Mouse (Mus musculus): ENCODE data around the gene Bpnt1. TPM values are rescaled to one million over a fixed set of nuclear protein-coding genes. Genes with fewer than 3 reads are reported as not detected.
"Not testable (repeated sequence)": the region's sequence is repeated elsewhere in the genome, so short reads cannot be mapped to it uniquely, and the experiment has no call there.

The Bpnt1 gene
- total and polyA plus RNA-seq, 3 experiments: 3.5 to 13.3 (median 6.1) TPM

DNA sequence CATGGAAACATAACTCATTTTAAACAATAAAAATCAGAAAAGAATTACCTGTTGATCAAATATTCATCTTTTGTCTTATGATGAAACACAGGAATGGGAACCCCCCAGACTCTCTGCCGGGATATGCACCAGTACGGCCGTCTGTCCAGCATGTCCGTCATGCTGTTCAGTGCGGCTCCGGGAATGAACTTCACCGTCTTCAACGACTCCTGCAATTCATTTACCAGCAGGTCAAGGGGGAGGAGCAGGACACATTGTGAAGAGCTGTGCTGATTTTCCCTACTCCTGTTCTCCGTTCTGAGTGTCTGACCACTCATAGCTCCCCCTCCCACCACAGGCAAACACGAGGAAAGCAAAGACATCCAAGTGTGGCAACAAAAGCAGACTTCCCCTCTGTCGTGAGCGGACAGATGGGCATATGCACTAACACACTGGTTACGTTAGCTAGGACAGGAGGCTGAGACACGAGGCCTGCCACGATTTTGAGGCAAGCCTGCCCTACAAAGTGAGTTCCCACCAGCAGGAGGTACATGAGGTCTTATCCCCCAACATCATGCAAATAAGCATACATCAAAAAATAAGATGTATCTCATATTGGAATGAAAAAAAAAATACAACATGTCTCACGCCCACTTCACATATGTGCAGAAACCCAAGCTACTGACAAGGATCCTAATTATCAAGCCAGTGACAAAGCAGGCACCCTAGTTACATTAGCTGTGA, 15.9 kb upstream of the Bpnt1 start:
- no peak for DNase-seq (ENCODE audit: low spot score)
- peaks cover 84% of the 10 kb centered on the region for H3K36me3 ChIP-seq (replicated peaks)
- H3K27me3 ChIP-seq (ENCODE audit: insufficient read depth, low read length): no peaks in the 10 kb centered on the region
- no peaks in the 10 kb centered on the region for H3K9me3 ChIP-seq (replicated peaks)
- TF ChIP-seq POLR2AphosphoS5 (IDR thresholded peaks at IDR 0.05; ENCODE audit: insufficient replicate concordance, low read depth, low read length) (no peak), TAL1 (conservative IDR thresholded peaks at IDR 0.05; ENCODE audit: low read depth, low read length) (no peak), CTCF (IDR thresholded peaks at IDR 0.05; ENCODE audit: low read depth, low read length) (no peak), GATA1 (IDR thresholded peaks at IDR 0.05; ENCODE audit: borderline replicate concordance, low read length) (no peak), GATA2 (IDR thresholded peaks at IDR 0.05; ENCODE audit: borderline replicate concordance, low read depth, low read length) (no peak)
- H3K4me3 ChIP-seq (ENCODE audit: low read depth, low read length): no peak overlapping the region
- H3K4me1 ChIP-seq (ENCODE audit: insufficient read depth, low read depth, low read length): no peaks in the 10 kb centered on the region
- no peak for ATAC-seq (ENCODE audit: extremely low read depth, insufficient number of reproducible peaks, low FRiP score, poor library complexity, severe bottlenecking)

DNA sequence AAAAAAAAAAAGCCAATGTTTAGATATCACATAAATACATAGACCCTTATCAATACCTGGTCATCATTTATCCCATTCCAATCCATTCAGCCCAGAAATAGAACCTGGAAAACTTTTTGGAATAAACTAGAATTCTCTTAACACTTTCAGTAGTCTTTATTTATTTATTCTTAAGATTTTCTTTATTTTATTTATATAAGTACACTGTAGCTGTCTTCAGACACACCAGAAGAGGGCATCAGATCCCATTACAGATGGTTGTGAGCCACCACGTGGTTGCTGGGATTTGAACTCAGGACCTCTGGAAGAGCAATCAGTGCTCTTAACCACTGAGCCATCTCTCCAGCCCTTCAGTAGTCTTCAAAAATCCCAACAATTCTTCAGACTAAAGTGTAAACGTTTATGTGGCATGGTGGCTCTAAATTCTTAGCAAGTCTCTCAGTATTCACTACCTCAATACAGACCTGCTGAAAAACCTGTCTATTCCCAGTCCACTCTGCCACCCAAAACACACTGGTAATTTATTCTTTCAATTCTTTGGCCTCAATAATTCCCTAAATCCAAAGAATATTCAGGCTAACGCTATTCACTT, 4.1 kb upstream of the Bpnt1 start:
- H3K9me3 ChIP-seq (replicated peaks); DNase-seq (ENCODE audit: low spot score); H3K27me3 ChIP-seq (ENCODE audit: insufficient read depth, low read length); H3K4me3 ChIP-seq (ENCODE audit: low read depth, low read length); ATAC-seq (ENCODE audit: extremely low read depth, insufficient number of reproducible peaks, low FRiP score, poor library complexity, severe bottlenecking): not testable (repeated sequence)
- Histone ChIP-seq H3K4me1 (ENCODE audit: insufficient read depth, low read depth, low read length) (peaks cover 24% of the 10 kb centered on the region), H3K36me3 (replicated peaks) (peaks cover 45% of the 10 kb centered on the region)

DNA sequence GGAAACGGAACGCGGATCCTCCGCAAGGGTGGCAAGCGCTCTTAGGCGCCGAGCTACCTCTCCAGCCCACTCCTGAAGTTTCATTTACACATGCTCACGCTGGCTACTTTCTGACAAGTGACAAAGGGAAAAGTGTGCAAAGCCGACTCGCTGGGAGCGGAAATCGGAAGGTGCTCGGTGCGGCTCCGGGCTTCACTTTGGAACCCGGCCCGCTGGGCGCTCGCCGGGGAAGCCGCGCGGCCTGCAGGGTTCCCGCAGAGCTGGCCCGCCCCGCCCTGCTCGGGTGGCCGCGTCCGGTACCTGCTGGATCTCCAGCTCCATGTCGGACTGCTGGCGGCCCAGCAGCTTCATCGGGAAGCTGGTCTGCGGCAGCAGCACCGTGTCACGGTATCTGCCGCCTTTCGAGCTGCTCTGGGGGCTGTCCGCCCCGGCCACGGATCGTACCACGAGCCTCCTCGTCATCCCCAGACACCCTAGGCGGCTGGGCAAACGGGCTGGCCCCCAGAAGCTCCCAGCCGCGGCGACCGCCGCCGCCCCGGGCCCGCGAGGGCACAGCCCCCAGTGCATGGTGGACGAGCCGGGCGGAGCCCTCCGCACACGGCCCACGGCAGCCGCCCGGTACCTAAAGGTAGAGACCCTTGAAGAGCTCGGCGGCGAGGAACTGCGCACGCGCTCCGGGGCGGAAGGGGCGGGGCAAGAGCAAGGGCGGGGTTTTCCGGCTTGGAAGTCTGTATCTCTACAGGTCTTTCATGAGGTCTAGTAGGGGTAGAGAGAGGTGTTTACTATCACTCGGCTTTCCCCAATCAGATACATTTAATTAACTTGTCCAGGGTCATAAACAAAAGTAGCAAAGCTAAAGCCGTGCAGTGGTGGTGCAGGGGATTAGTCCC, 3.0 kb upstream of the Bpnt1 start, which contains the start of gene Iars2:
TSS of gene Iars2 (minus strand) at position 676 of the 890 bp plus-strand sequence.
- peak; percentile 93 for DNase-seq (ENCODE audit: low spot score)
- no peak for TF ChIP-seq GATA1 (IDR thresholded peaks at IDR 0.05; ENCODE audit: borderline replicate concordance, low read length)
- TF ChIP-seq TAL1 (conservative IDR thresholded peaks at IDR 0.05; ENCODE audit: low read depth, low read length): no peak
- TF ChIP-seq CTCF (IDR thresholded peaks at IDR 0.05; ENCODE audit: low read depth, low read length): no peak
- no peak for TF ChIP-seq GATA2 (IDR thresholded peaks at IDR 0.05; ENCODE audit: borderline replicate concordance, low read depth, low read length)
- no peak for TF ChIP-seq POLR2AphosphoS5 (IDR thresholded peaks at IDR 0.05; ENCODE audit: insufficient replicate concordance, low read depth, low read length)
- Histone ChIP-seq H3K4me1 (ENCODE audit: insufficient read depth, low read depth, low read length) (peaks cover 34% of the 10 kb centered on the region), H3K36me3 (replicated peaks) (peaks cover 34% of the 10 kb centered on the region), H3K9me3 (replicated peaks) (no peaks in the 10 kb centered on the region), H3K4me3 (ENCODE audit: low read depth, low read length) (peak within 1 kb of the TSS; percentile 99), H3K27me3 (ENCODE audit: insufficient read depth, low read length) (no peaks in the 10 kb centered on the region)
- peak; percentile 73 for ATAC-seq (ENCODE audit: extremely low read depth, insufficient number of reproducible peaks, low FRiP score, poor library complexity, severe bottlenecking)

DNA sequence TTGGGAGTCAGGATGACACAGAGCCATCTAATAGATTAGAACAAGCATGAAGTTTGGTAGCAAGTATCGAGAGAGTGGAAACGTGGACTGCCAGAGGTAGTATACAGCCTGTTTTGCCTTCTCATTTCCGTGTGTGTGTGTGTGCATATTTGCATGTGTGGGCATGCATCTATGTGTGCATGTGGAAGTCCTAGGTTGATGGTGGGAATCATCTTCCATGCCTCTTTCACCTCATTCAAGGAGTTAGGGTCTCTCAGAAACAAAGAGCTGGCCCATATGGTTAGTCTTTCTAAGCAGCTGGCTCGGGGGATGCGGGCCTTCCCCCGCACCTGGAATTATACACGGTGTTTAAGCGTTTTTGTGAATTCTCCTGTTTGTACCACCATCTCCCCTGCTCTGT, 2.1 kb upstream of the Bpnt1 start:
- Histone ChIP-seq H3K9me3 (replicated peaks) (no peaks in the 10 kb centered on the region), H3K36me3 (replicated peaks) (peaks cover 30% of the 10 kb centered on the region), H3K4me3 (ENCODE audit: low read depth, low read length) (peak overlapping the region; percentile 99), H3K4me1 (ENCODE audit: insufficient read depth, low read depth, low read length) (peaks cover 42% of the 10 kb centered on the region), H3K27me3 (ENCODE audit: insufficient read depth, low read length) (no peaks in the 10 kb centered on the region)
- DNase-seq (ENCODE audit: low spot score): no peak
- no peak for ATAC-seq (ENCODE audit: extremely low read depth, insufficient number of reproducible peaks, low FRiP score, poor library complexity, severe bottlenecking)
- TF ChIP-seq GATA1 (IDR thresholded peaks at IDR 0.05; ENCODE audit: borderline replicate concordance, low read length): no peak
- no peak for TF ChIP-seq POLR2AphosphoS5 (IDR thresholded peaks at IDR 0.05; ENCODE audit: insufficient replicate concordance, low read depth, low read length)
- no peak for TF ChIP-seq GATA2 (IDR thresholded peaks at IDR 0.05; ENCODE audit: borderline replicate concordance, low read depth, low read length)
- no peak for TF ChIP-seq TAL1 (conservative IDR thresholded peaks at IDR 0.05; ENCODE audit: low read depth, low read length)
- no peak for TF ChIP-seq CTCF (IDR thresholded peaks at IDR 0.05; ENCODE audit: low read depth, low read length)

DNA sequence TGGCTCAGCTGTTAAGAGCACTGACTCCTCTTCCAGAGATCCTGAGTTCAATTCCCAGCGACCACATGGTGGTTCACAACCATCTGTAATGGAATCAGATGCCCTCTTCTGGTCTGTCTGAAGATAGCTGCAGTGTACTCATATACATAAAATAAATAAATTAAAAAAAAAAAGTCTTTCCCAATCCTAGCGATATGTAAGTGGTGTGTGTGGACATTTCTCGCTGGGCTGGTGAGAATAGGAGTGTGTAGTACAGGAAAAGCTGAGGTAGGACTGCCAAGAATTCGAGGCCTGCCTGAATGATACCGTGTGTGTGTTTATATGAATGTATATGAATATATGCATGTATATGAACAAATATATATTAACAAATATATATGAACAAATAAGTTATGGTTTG, 585 bp upstream of the Bpnt1 start:
- Histone ChIP-seq H3K4me3 (ENCODE audit: low read depth, low read length) (no peak overlapping the region), H3K36me3 (replicated peaks) (peaks cover 15% of the 10 kb centered on the region), H3K4me1 (ENCODE audit: insufficient read depth, low read depth, low read length) (peaks cover 46% of the 10 kb centered on the region), H3K27me3 (ENCODE audit: insufficient read depth, low read length) (no peaks in the 10 kb centered on the region), H3K9me3 (replicated peaks) (no peaks in the 10 kb centered on the region)
- DNase-seq (ENCODE audit: low spot score) (no peak), ATAC-seq (ENCODE audit: extremely low read depth, insufficient number of reproducible peaks, low FRiP score, poor library complexity, severe bottlenecking) (no peak)
- TF ChIP-seq POLR2AphosphoS5 (IDR thresholded peaks at IDR 0.05; ENCODE audit: insufficient replicate concordance, low read depth, low read length) (no peak), CTCF (IDR thresholded peaks at IDR 0.05; ENCODE audit: low read depth, low read length) (no peak), GATA1 (IDR thresholded peaks at IDR 0.05; ENCODE audit: borderline replicate concordance, low read length) (no peak), GATA2 (IDR thresholded peaks at IDR 0.05; ENCODE audit: borderline replicate concordance, low read depth, low read length) (no peak)

DNA sequence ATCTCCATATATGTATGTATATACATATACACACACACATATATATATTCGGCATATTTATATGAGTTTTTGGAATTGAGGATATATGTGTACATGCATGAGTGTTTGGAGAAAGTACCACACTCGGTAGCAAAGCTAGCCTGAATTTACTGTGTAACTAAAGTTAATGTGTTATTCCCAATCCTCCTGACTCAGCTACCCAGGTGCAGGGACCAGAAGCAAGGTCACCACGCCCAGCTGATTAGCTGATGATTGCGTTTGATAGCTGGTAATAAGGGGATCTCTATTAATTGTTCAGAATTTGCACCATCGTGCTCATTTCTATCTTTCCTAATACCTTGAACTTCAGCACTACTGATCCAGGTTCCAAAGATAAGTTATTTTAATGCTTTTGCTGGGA, 1.7 kb downstream of the Bpnt1 start:
- ATAC-seq (ENCODE audit: extremely low read depth, insufficient number of reproducible peaks, low FRiP score, poor library complexity, severe bottlenecking): no peak
- DNase-seq (ENCODE audit: low spot score): no peak
- Histone ChIP-seq H3K36me3 (replicated peaks) (peaks cover 11% of the 10 kb centered on the region), H3K4me3 (ENCODE audit: low read depth, low read length) (no peak overlapping the region), H3K27me3 (ENCODE audit: insufficient read depth, low read length) (no peaks in the 10 kb centered on the region), H3K4me1 (ENCODE audit: insufficient read depth, low read depth, low read length) (peaks cover 44% of the 10 kb centered on the region), H3K9me3 (replicated peaks) (no peaks in the 10 kb centered on the region)
- TF ChIP-seq TAL1 (conservative IDR thresholded peaks at IDR 0.05; ENCODE audit: low read depth, low read length): no peak
- no peak for TF ChIP-seq GATA1 (IDR thresholded peaks at IDR 0.05; ENCODE audit: borderline replicate concordance, low read length)
